Mouse (Mus musculus) spleen, adult 2 months (tissue): ENCODE measurements around the gene Anapc2.

Experiments
- CTCF ChIP-seq: fragments of 200-500 bp; IDR thresholded peaks from 2 replicates; pipeline ENCODE4 v1.5.1; 2011; ENCODE audit warnings: mild to moderate bottlenecking, inconsistent platforms; ENCODE audit not compliant: insufficient read depth, insufficient read length, insufficient replicate concordance; ENCODE audit errors: extremely low read depth
- POLR2A ChIP-seq: fragments of 200-500 bp; IDR thresholded peaks from 2 replicates; pipeline ENCODE4 v1.6.1; 2011; ENCODE audit warnings: low read depth, low read length, inconsistent platforms

- TF ChIP-seq CTCF (no peak; the same call in 1 of the 2 replicates), POLR2A (peak; percentile 99)
Observed at GRCm38 (mm10) chr2:25224492-25224765, 47.8 kb upstream of the Anapc2 start, which contains the start of gene Tubb4b.
